Mouse (Mus musculus) CH12.LX (cell line): ENCODE data around the gene Il27ra.

Experiments used
- CHD2 ChIP-seq: IDR thresholded peaks from 2 replicates; pipeline ENCODE4 v1.6.1; 2011; ENCODE audit warnings: low read length, improper control_type of control experiment
- CTCF ChIP-seq, 2 experiments: IDR thresholded peaks in 1 of 2; conservative IDR thresholded peaks in 1 of 2; 2 replicates each; pipeline ENCODE4 v1.5.1; 2011 to 2012; ENCODE audit warnings: low read depth in 2 of 2, low read length in 2 of 2, improper control_type of control experiment in 1 of 2, inconsistent platforms in 1 of 2, mild to moderate bottlenecking in 1 of 2, moderate library complexity in 1 of 2
- ELF1 ChIP-seq: IDR thresholded peaks from 2 replicates; pipeline ENCODE4 v1.6.1; 2014; ENCODE audit warnings: low read depth, mild to moderate bottlenecking, inconsistent platforms, low read length, improper control_type of control experiment
- EP300 ChIP-seq: IDR thresholded peaks from 2 replicates; pipeline ENCODE4 v1.6.1; 2011; ENCODE audit warnings: low read length, improper control_type of control experiment
- GABPA ChIP-seq: IDR thresholded peaks from 2 replicates; pipeline ENCODE4 v1.6.1; 2012; ENCODE audit warnings: low read depth, low read length, improper control_type of control experiment, inconsistent platforms; ENCODE audit not compliant: insufficient replicate concordance
- MAX ChIP-seq: IDR thresholded peaks from 2 replicates; pipeline ENCODE4 v1.6.1; 2011; ENCODE audit warnings: low read length, improper control_type of control experiment
- MXI1 ChIP-seq: IDR thresholded peaks from 2 replicates; pipeline ENCODE4 v1.6.1; 2011; ENCODE audit warnings: mild to moderate bottlenecking, low read depth, low read length, improper control_type of control experiment
- TCF12 ChIP-seq: IDR thresholded peaks from 2 replicates; pipeline ENCODE4 v1.6.1; 2014; ENCODE audit warnings: low read depth, mild to moderate bottlenecking, inconsistent platforms, low read length, improper control_type of control experiment
- UBTF ChIP-seq: IDR thresholded peaks from 2 replicates; pipeline ENCODE4 v1.6.1; 2012; ENCODE audit warnings: low read depth, mild to moderate bottlenecking, inconsistent platforms, low read length, improper control_type of control experiment, moderate library complexity
- ZC3H11A ChIP-seq: IDR thresholded peaks from 2 replicates; pipeline ENCODE4 v1.6.1; 2012; ENCODE audit warnings: low read depth, mild to moderate bottlenecking, inconsistent platforms, low read length, improper control_type of control experiment
- ZKSCAN1 ChIP-seq: IDR thresholded peaks from 2 replicates; pipeline ENCODE4 v1.6.1; 2012; ENCODE audit warnings: low read depth, inconsistent platforms, low read length, improper control_type of control experiment, borderline replicate concordance
- ZMIZ1 ChIP-seq: IDR thresholded peaks from 2 replicates; pipeline ENCODE4 v1.6.1; 2012; ENCODE audit warnings: low read depth, mild to moderate bottlenecking, inconsistent platforms, low read length, improper control_type of control experiment

- TF ChIP-seq CTCF (conservative IDR thresholded peaks at IDR 0.05 in 1 of 2, IDR thresholded peaks at IDR 0.05 in 1 of 2; ENCODE audit: low read depth in 2 of 2, low read length in 2 of 2) (no peak), ELF1 (no peak), UBTF (no peak), EP300 (no peak), ZC3H11A (no peak), ZKSCAN1 (no peak), ZMIZ1 (no peak), CHD2 (no peak), GABPA (no peak), MXI1 (no peak), TCF12 (no peak), MAX (no peak)
Measured at GRCm38 (mm10) chr8:83994030-83994429, 48.4 kb downstream of the Il27ra start.
